Mouse (Mus musculus): ENCODE data around the gene Gm11627. TPM values are rescaled to one million over a fixed set of nuclear protein-coding genes. Genes with fewer than 3 reads are reported as not detected.
"Not testable (repeated sequence)": the region's sequence is repeated elsewhere in the genome, so short reads cannot be mapped to it uniquely, and the experiment has no call there.

Gm11627 gene
- polyA plus RNA-seq, 1 experiment, result 1.9 TPM

DNA sequence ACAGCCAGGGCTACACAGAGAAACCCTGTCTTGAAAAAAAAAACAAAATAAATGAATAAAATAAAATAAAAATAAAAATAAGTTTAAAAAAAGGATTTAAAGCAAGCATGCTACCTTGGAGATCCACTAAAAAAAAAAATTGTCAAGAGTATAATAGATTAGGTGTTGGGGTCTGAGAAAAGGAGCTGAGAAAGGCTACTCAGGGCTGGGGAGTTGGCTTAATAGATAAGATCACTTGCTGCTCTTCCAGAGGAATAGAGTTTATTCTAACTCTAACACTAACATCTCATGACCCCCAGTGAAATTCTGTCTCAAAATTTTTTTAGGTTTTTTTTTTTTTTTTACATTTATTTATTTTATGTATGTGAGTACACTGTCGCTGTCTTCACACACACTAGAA, 13.0 kb downstream of the Gm11627 start:
- Histone ChIP-seq H3K4me2 (ENCODE audit: low read depth) (no peak overlapping the region), H3K27me3 (ENCODE audit: control insufficient read depth, insufficient read depth, insufficient read length) (no peaks in the 10 kb centered on the region), H3K79me2 (ENCODE audit: control insufficient read depth, insufficient read depth) (no peaks in the 10 kb centered on the region), H3K4me3 (no peak overlapping the region), H3K36me3 (ENCODE audit: control insufficient read depth, insufficient read depth) (no peaks in the 10 kb centered on the region), H3ac (ENCODE audit: control insufficient read depth, insufficient read length) (no peak overlapping the region)
- no peak for TF ChIP-seq POLR2A (IDR thresholded peaks at IDR 0.05; ENCODE audit: insufficient read length, low read depth)
- TF ChIP-seq REST (IDR thresholded peaks at IDR 0.05; ENCODE audit: insufficient read depth, insufficient read length), result no peak
- no peak for TF ChIP-seq MYOD1 (IDR thresholded peaks at IDR 0.05; ENCODE audit: control insufficient read depth in 1 of 3, insufficient read length in 2 of 3, low read depth in 2 of 3)
- TF ChIP-seq USF1 (IDR thresholded peaks at IDR 0.05; ENCODE audit: low read depth), result no peak
- no peak for TF ChIP-seq MYOG (IDR thresholded peaks at IDR 0.05; ENCODE audit: control insufficient read depth in 1 of 3, insufficient read depth in 1 of 3, insufficient read length in 2 of 3, low read depth in 2 of 3)
- no peak for TF ChIP-seq MAX (IDR thresholded peaks at IDR 0.05; ENCODE audit: low read depth)
- no peak for TF ChIP-seq TCF3 (IDR thresholded peaks at IDR 0.05; ENCODE audit: insufficient read length, low read depth)
- no peak for TF ChIP-seq CEBPB (IDR thresholded peaks at IDR 0.05; ENCODE audit: insufficient read depth, poor library complexity, severe bottlenecking)
- no peak for TF ChIP-seq POLR2AphosphoS2 (IDR thresholded peaks at IDR 0.05; ENCODE audit: insufficient read length, low read depth)
- TF ChIP-seq SRF (IDR thresholded peaks at IDR 0.05; ENCODE audit: control insufficient read depth, insufficient read length, low read depth), result no peak
- TF ChIP-seq E2F4 (IDR thresholded peaks at IDR 0.05; ENCODE audit: insufficient read depth), result no peak
- TF ChIP-seq TCF12 (IDR thresholded peaks at IDR 0.05; ENCODE audit: insufficient read depth, poor library complexity, severe bottlenecking), result no peak

GRCm38 (mm10) chr11:102565741-102566140, 13.5 kb downstream of the Gm11627 start:
- no peak overlapping the region for H3K4me2 ChIP-seq (ENCODE audit: low read depth)
- H3K36me3 ChIP-seq (ENCODE audit: control insufficient read depth, insufficient read depth), result no peaks in the 10 kb centered on the region
- H3ac ChIP-seq (ENCODE audit: control insufficient read depth, insufficient read length), result no peak overlapping the region
- no peaks in the 10 kb centered on the region for H3K79me2 ChIP-seq (ENCODE audit: control insufficient read depth, insufficient read depth)
- no peak for TF ChIP-seq MAX (IDR thresholded peaks at IDR 0.05; ENCODE audit: low read depth)
- no peak for TF ChIP-seq SRF (IDR thresholded peaks at IDR 0.05; ENCODE audit: control insufficient read depth, insufficient read length, low read depth)
- TF ChIP-seq POLR2A (IDR thresholded peaks at IDR 0.05; ENCODE audit: insufficient read length, low read depth), result no peak
- TF ChIP-seq TCF12 (IDR thresholded peaks at IDR 0.05; ENCODE audit: insufficient read depth, poor library complexity, severe bottlenecking), result no peak
- TF ChIP-seq MYOG (IDR thresholded peaks at IDR 0.05; ENCODE audit: control insufficient read depth in 1 of 3, insufficient read depth in 1 of 3, insufficient read length in 2 of 3, low read depth in 2 of 3), result no peak
- TF ChIP-seq E2F4 (IDR thresholded peaks at IDR 0.05; ENCODE audit: insufficient read depth), result no peak
- TF ChIP-seq REST (IDR thresholded peaks at IDR 0.05; ENCODE audit: insufficient read depth, insufficient read length), result no peak
- TF ChIP-seq TCF3 (IDR thresholded peaks at IDR 0.05; ENCODE audit: insufficient read length, low read depth), result no peak
- no peak for TF ChIP-seq CEBPB (IDR thresholded peaks at IDR 0.05; ENCODE audit: insufficient read depth, poor library complexity, severe bottlenecking)
- TF ChIP-seq USF1 (IDR thresholded peaks at IDR 0.05; ENCODE audit: low read depth), result no peak
- no peak for TF ChIP-seq MYOD1 (IDR thresholded peaks at IDR 0.05; ENCODE audit: control insufficient read depth in 1 of 3, insufficient read length in 2 of 3, low read depth in 2 of 3)
- no peak for TF ChIP-seq POLR2AphosphoS2 (IDR thresholded peaks at IDR 0.05; ENCODE audit: insufficient read length, low read depth)
- no peaks in the 10 kb centered on the region for H3K27me3 ChIP-seq (ENCODE audit: control insufficient read depth, insufficient read depth, insufficient read length)
- H3K4me3 ChIP-seq, result no peak overlapping the region

DNA sequence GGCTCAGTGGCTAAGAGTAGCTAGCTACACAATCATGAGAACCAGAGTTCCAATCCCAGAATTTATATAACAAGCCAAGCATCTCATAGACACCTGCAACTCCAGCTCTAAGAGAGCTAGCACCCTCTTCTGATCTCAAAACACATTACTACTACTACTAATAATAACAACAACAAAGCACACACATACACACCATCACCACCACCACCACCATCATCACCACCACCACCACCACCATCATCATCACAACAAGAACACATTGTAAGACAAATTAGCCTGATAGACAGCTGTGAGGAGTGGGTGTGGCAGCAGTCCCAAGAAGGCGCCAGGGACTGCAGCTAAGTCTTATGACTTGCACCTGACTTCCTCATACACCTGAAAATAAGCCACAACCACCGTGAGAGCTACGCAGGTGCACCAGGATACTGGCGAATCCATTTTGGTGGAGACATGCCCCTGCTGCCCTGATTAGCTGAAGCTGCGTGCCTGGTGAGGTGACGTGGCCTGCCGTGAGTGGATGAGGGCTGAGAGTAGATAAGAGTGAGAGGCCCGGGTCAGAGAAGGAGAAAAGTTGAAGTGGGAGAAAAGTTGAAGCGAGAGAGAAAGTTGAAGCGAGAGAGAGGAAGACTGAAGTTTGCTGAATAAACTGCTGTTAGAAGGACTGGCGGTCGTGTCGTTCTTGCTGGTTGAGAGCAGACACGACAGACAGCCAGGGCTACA, 14.1 kb downstream of the Gm11627 start:
- not testable (repeated sequence) for H3K4me2 ChIP-seq (ENCODE audit: low read depth); H3K36me3 ChIP-seq (ENCODE audit: control insufficient read depth, insufficient read depth); H3K4me3 ChIP-seq; H3K79me2 ChIP-seq (ENCODE audit: control insufficient read depth, insufficient read depth); H3K27me3 ChIP-seq (ENCODE audit: control insufficient read depth, insufficient read depth, insufficient read length); H3ac ChIP-seq (ENCODE audit: control insufficient read depth, insufficient read length)

DNA sequence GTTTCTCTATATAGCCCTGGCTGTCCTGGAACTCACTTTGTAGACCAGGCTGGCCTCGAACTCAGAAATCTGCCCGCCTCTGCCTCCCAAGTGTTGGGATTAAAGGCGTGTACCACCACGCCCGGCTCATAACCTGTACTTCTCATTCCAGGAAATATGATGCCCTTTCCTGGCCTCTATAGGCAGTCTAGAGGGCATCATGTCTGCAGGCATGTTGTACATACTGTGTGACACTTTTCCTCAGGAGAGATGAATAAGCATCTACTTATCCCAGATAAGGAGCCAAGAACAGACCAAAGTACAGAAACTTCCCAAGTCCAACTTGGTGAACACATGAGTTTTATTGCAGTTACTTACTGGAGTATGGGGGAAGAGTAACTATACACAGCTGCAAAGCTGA, 20.6 kb downstream of the Gm11627 start:
- Histone ChIP-seq H3K4me2 (ENCODE audit: low read depth) (no peak overlapping the region), H3K79me2 (ENCODE audit: control insufficient read depth, insufficient read depth) (peaks cover 21% of the 10 kb centered on the region), H3K36me3 (ENCODE audit: control insufficient read depth, insufficient read depth) (no peaks in the 10 kb centered on the region), H3K27me3 (ENCODE audit: control insufficient read depth, insufficient read depth, insufficient read length) (no peaks in the 10 kb centered on the region), H3ac (ENCODE audit: control insufficient read depth, insufficient read length) (no peak overlapping the region), H3K4me3 (no peak overlapping the region)
- TF ChIP-seq MYOG (IDR thresholded peaks at IDR 0.05; ENCODE audit: control insufficient read depth in 1 of 3, insufficient read depth in 1 of 3, insufficient read length in 2 of 3, low read depth in 2 of 3) (no peak), POLR2A (IDR thresholded peaks at IDR 0.05; ENCODE audit: insufficient read length, low read depth) (no peak), SRF (IDR thresholded peaks at IDR 0.05; ENCODE audit: control insufficient read depth, insufficient read length, low read depth) (no peak), E2F4 (IDR thresholded peaks at IDR 0.05; ENCODE audit: insufficient read depth) (no peak), USF1 (IDR thresholded peaks at IDR 0.05; ENCODE audit: low read depth) (no peak), TCF12 (IDR thresholded peaks at IDR 0.05; ENCODE audit: insufficient read depth, poor library complexity, severe bottlenecking) (no peak), TCF3 (IDR thresholded peaks at IDR 0.05; ENCODE audit: insufficient read length, low read depth) (no peak), REST (IDR thresholded peaks at IDR 0.05; ENCODE audit: insufficient read depth, insufficient read length) (no peak), CEBPB (IDR thresholded peaks at IDR 0.05; ENCODE audit: insufficient read depth, poor library complexity, severe bottlenecking) (no peak), MAX (IDR thresholded peaks at IDR 0.05; ENCODE audit: low read depth) (no peak), MYOD1 (IDR thresholded peaks at IDR 0.05; ENCODE audit: control insufficient read depth in 1 of 3, insufficient read length in 2 of 3, low read depth in 2 of 3) (no peak)

DNA sequence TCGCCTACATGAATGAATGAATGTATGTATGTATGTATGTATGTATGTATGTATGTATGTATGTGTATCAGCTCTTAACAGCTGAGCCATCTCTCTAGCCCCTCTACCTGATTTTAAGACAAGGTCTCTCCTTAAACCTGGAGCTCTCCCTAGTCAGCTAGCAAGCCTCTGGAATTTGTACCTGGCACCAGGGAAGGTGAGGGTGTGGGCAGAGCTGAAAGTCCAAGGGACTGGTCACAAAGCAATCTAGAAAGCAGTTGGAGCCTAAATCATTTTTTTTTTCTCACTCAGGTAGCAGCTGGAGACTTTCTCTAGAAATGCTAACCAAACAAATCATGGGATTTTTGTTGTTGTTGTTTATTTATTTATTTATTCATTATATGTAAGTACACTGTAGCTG, 21.9 kb downstream of the Gm11627 start:
- Histone ChIP-seq H3K36me3 (ENCODE audit: control insufficient read depth, insufficient read depth) (no peaks in the 10 kb centered on the region), H3ac (ENCODE audit: control insufficient read depth, insufficient read length) (no peak overlapping the region), H3K27me3 (ENCODE audit: control insufficient read depth, insufficient read depth, insufficient read length) (no peaks in the 10 kb centered on the region), H3K4me3 (no peak overlapping the region), H3K4me2 (ENCODE audit: low read depth) (no peak overlapping the region), H3K79me2 (ENCODE audit: control insufficient read depth, insufficient read depth) (peaks cover 34% of the 10 kb centered on the region)
- TF ChIP-seq TCF3 (IDR thresholded peaks at IDR 0.05; ENCODE audit: insufficient read length, low read depth) (no peak), TCF12 (IDR thresholded peaks at IDR 0.05; ENCODE audit: insufficient read depth, poor library complexity, severe bottlenecking) (no peak), USF1 (IDR thresholded peaks at IDR 0.05; ENCODE audit: low read depth) (no peak), SRF (IDR thresholded peaks at IDR 0.05; ENCODE audit: control insufficient read depth, insufficient read length, low read depth) (no peak), POLR2A (IDR thresholded peaks at IDR 0.05; ENCODE audit: insufficient read length, low read depth) (no peak), REST (IDR thresholded peaks at IDR 0.05; ENCODE audit: insufficient read depth, insufficient read length) (no peak), CEBPB (IDR thresholded peaks at IDR 0.05; ENCODE audit: insufficient read depth, poor library complexity, severe bottlenecking) (no peak), E2F4 (IDR thresholded peaks at IDR 0.05; ENCODE audit: insufficient read depth) (no peak)

Measured in myocyte (in vitro differentiated cells).